Mouse (Mus musculus) urinary bladder, postnatal 4 days (tissue): Measurements from ENCODE around the gene Ifitm3.
A peak's percentile ranks its signal among the peaks of the same experiment; 100 is the strongest.
"Not testable (repeated sequence)": the region's sequence is repeated elsewhere in the genome, so short reads cannot be mapped to it uniquely, and the experiment has no call there.

Source experiments
- DNase-seq, 2 experiments: peaks; one replicate each; pipeline ENCODE4 v3.0.0; 2021 to 2022; ENCODE audit warnings: low spot score in 2 of 2

Ifitm3 gene

DNA sequence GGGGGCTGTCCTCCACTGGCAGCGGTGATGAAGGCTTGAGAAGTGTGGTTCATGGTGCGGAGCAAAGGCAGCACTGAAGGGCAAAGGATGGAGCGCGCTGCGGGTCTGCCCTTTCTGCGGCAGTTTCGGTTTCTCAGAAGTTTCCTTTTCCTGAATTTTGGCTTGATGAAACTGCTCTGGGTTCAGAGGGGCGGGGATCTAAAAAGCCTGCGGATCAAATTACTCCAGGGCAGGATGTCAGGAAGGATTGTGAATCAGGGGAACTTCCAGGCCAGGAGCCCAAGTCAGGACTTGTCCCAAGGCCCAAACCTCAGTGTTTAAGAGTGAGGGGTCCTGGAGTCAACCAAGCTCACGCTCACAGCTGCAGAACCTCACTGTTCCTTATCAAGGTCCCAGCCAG, at the start of gene Ifitm3:
TSS of gene Ifitm3 (minus strand) at position 178 of the 400 bp plus-strand sequence.
- DNase-seq, result peak in 1 of 2 experiments; percentile 29

DNA sequence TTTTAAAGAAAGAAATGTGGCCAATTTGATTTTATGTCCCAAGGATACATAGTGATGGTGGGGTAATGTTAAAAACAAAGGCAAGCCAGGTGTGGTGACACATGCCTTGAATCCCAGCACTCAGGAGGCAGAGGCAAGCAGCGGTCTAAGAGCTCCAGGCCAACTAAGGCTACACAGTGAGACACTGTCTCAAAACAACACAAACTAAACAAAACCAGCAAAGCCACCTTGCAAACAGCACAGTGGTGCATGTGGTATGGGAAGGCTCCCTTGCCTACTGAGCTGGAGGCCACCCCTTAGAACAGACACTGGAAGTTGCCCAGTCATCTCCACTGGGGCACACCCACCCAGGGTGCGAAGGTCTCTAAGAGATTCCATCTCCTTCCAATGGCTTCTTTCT, 49.4 kb upstream of the Ifitm3 start:
- no peak for DNase-seq

DNA sequence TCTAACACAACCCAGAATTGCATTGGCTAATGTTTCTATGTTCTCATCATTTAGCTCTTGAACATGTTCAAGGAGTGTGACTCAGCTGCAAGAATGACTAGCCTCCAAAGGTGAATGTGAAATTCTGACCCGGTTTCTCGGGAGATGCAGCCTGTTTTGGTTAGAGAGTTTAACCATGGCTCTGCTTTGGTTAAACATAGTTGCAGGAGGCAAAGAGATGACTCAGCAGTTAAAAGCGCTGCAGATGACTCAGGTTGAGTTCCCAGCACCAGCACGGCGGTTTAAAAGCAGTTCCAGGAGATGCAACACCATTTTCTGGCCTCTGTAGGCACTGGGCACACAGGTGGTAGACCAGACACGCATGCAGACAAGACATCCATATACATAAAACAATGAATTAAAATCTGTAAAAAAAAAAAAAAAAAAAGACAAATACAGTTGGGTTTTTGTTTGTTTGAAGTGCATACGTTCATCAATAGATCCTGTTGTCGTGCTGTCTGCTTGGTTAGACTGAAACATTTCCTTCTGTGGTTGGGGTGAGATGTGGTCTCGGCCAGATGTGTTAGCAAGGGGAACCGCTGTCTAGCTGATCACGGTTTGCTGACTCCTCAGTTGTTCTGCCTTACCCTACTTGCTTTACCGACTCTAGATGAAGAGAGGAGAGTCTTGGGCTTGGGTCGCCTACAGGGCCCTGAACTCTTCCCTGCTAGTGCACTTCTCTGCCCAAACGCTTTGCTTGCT, 48.2 kb upstream of the Ifitm3 start:
- no peak for DNase-seq

DNA sequence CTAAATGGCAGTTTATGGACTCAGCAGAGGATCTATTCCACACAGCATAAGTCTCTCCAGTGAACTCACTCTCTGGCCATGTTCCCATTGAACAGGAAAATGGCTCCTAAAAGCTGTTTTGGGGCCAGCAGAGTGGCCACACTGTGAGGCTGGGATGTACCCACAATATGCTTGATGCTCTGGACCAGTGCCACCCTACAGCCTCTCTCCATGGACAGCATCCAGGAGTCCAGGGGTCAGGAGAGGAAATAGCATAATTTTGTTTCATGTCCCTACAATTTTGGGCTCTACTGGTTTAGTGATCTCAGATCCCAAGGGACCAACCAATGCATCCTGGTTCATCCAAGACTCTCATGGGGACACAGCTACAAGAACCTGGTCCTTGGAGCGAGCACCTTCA, 47.0 kb upstream of the Ifitm3 start:
- no peak for DNase-seq

DNA sequence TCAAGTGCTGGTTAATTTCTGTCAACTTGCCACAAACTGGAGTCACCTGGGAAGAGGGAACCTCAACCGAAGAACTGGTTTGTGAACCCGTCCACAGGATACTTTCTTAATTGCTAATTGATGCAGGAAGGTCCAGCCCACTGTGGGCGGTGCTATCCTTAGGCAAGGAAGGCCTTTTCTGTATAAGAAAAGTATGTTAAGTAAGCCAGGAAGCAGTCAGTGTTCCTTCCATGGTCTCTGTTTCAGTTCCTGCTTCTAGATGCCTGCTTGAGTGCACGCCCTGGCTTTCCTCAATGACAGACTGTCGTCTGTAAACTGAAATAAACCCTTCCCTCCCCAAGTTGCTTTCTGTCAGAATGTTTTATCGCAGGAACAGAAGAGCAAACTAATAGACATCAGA, 46.4 kb upstream of the Ifitm3 start:
- no peak for DNase-seq

DNA sequence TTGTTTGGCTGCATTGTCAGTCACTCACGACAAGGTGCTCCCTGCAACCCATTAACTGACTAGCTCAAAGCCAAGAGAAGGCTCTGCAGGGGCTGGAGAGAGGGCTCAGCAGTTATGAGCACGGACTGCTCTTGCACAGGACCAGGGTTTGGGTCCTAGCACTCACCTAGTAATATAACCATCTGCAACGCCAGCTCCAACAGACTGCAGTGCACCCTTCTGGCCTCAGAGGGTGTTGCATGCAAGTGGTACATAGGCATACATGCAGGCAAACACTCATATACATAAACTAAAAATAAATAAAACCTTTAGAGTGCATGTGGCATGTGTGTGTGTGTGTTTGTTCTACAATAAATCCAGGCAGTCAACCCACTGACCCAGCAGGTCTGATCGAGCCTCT, 45.2 kb upstream of the Ifitm3 start:
- no peak for DNase-seq

DNA sequence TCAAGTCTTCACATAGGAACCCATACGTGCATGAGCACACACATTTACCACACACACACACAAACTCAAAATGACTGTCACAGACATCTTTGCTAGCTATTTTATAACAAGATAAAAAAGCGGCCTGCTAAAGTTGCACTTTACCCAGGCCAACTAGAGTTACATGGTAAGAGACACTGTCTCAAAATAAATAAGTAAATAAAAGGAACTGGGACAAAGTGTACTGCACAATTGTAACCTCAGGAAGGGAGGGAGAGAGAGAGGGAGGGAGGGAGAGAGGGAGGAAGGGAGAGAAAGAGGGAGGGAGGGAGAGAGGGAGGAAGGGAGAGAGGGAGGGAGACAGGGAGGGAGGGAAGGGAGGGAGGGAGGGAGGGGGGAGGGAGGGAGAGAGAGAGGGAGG, 41.9 kb upstream of the Ifitm3 start:
- no peak for DNase-seq

DNA sequence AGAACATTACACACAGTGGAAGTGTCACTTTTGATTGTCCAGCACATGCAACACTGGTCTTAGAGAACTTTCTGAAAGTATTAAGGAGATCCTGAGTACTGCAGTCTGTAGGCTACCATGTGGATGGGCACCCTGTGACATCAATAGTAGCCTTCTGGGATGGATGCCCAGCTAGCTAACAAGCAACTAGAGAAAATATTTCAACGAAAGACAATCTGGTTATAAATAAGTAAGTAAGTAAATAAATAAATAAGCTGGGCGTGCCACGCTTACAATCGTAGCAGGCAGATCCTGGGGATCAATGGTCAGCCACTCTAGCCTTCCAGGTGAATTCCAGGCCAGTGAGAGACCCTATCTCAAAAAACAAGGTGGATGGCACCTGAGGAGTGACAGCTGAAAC, 41.4 kb upstream of the Ifitm3 start:
- no peak for DNase-seq

DNA sequence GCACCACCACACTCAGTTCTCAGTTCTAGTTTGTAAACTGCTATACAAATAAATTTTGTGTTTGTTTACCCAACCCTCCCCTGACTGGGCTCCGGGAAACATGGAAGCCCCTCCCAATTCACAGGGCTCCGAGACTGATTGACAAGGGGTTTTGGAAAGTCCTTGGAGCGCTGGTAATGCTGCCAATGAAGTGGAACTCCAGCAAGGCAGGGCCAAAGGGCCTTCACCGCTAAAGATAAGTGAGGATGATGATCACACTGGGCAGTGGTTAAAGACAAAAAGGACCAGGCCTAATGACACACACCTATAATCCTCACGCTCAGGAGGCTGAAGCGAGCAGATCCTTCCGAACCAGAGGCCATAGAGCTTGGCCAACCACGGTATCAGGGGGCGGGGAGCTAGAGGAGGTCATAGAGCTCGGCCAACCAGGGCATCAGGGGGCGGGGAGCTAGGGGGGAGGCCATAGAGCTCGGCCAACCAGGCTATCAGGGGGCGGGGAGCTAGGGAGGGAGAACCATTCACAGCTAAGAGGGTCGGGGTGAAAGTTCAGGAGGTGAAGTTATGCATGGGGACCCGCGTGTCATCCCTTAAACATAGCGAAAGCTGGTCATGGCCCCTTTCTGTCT, 40.6 kb upstream of the Ifitm3 start:
- no peak for DNase-seq

DNA sequence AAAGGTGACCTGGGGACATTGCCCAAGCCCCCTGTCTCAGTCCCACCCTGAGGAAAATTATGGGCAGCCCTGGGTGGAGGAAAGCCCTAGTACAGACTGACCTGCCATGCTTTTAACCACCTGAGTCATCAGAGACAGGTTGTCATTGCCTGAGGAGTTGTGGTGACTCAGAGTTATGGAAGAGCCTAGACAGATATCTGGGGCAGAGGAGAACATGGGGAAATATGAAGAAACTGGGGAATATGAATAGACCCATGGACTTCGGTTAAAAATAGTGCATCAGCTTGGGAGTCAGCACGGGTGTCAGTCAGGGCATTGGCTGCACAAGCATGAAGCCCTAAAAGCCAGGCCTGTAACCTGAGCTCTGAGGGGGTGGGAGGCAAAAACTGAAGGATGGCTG, 38.8 kb upstream of the Ifitm3 start:
- no peak for DNase-seq

DNA sequence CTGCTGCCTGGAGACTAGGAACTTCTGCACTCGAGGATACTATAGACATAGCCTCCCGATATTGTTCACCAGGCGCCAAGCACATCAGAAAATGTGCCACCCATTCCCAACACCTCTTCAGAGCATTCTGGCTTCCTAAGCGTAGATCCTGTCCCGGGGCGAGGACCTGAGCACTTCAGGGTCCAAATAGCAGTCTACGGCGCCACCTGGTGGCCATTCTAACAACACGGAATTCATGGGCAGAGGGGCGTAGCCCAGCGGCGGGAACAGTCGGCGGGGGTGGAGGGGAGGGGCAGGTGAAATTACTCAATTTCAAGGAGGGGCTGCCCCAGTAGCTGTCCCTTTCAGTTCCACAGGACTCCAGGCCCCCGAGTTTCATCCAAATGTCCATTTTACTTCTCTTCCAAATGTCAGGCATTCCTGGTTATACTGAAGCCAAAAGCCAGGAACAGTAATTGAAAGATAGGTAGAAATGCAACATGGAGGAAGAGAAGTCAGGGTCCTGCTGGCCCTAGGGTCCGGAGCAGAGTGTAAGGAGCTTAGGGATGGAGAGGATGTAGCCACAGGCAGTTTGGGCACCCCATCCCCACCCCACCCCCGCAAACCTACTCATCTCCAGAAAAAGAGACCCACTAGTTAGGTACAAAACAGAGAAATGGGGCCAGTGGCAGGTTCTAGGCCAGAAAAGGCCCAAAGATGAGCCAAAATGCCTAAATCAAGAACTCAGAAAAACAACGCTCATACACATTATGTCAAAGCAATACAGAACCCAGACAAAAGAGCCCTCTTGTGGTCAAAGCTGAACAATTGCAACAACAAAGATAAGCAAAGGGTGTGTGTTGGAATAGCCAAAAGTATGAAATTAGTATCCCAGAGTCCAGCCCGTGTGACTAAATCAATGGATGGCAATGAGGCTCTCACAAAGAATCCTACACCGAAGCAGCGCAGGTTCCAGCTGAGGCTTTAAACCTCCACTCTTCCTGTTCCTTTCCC, 38.0 kb upstream of the Ifitm3 start:
- peak; percentile 88 to 94 for DNase-seq

DNA sequence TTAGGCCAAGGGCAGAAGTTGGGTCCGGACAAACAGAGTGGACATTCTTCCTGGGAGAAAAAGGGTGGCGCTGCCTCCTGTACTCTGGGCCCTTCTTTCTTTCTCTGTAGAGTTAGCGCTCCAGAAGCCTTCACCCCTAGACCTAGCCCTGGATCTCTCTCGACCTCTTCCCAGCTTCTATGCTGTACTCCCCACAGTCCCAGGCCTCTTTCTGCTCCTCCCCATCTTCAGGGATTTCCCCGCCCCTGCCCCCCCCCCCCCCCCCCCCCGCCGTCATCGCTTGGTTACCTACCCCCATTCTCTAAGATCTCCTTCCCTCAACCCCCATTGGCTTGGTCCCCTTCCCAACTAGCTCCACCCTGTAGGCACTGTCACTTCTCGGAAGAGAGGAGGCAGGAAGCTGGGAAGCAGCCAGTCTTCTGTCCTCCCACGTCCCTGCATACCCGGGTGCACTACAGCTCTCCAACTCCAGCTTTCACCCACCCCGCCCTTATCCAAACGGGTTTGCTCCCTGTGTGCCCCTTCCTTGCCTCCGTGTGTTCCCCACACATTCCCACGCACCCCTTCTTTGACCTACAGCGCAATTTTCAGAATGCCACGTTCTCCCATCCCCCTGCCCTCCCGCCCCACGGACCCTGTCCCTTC, 37.1 kb upstream of the Ifitm3 start:
- peak; percentile 79 to 81 for DNase-seq

DNA sequence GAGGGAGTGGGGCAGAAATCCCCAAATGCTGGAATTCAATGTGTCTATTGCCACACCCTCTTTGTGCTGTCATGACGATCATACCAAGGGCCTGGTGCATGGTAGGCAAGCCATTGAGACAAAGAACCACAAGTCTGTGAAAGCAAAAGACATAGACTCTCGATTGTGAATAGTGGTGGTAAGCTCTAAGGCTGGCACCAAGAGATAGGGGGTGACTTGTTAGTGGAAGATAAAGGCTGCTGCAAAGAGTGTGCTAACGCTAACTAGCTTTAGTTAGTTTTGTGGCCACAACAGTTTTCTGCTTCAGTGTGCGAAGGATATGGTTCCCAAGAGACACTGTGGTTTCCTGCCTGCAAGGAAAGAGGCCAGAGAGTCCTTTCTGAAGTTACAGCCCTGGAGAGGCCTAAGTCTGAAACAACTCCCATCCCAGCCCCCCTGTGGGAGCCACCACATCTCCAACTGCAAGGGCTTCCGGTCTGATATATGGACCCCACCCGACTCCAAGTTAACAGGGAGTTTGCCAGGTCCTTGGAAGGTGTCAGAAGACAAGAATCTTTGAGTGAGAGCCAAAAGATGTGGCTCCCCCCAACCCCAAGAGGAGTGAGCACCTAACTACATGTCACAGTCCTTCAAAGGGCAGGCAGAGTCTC, 36.5 kb upstream of the Ifitm3 start:
- no peak for DNase-seq

DNA sequence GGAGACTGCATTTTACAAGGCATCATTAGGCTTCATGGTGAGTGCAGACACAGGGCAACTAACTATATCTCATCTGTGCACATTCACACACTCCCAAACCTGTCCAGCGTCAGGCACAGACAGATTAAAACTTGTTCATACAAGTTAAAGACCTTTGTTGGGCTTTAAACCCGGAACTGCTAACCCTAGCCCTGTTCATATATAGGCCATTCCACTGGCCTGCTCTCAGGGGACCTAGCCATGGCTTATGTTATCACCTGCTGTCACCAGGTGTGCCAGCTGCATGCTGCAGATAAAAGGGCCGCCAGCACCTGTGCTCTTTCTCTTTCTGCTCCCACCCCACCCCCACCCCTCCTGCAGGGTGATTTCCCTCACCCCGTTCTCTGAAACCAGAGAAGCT, 32.0 kb upstream of the Ifitm3 start:
- DNase-seq, result no peak

DNA sequence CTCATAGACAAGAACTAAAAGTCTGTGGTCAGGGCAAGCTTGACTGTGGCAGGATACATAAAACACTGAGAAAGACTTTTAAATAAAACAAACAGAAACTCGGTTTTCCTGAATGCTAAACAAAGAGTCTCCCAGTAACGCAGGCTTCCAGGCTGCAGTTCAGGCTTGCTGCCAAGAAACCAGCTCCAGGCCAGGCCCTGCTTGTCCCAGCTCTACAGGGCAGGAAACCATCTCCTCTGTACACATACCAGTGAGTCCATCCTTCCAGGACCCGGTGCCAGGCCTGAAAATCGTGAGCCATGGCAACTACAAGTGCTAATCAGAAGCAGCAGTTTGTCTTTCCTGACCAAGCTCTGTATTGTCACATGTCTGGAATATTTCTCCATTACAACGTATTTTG, 31.1 kb upstream of the Ifitm3 start:
- peak; percentile 69 to 78 for DNase-seq

DNA sequence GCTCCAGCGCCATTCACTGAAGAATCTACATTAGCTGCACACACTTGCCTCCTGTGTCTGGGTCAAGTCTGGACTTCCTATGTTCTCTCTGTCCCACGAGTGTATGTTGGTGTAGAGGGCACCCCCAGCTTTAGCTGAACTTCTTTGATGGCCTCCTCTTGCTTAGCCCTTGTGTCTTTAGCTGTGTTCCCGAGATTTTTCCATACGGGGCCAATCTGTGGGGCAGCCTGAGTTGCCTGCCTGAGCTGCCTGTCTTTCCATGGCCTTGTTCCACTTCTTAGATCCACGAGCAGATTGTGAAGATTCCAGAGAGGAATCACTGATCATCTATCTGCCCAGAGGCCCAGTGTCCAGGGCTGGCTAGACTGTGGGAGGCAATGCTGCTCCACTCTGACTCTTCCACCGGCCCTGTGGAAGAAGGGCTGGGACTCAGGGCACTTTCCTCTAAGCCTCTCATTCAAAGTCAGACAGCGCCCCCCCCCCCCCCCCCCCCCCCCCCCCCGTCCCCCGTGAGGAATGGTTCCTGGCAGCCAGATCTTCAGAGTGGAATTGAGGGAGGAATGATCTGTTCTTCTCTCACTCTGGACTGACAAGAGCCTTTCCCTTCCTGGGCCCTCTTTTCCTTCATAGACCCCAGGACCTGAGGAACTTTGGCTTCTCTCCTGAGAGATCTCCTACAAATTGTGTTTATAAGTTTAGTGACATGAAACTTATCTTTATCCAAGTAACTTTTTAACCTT, 30.5 kb upstream of the Ifitm3 start:
- DNase-seq, result no peak

DNA sequence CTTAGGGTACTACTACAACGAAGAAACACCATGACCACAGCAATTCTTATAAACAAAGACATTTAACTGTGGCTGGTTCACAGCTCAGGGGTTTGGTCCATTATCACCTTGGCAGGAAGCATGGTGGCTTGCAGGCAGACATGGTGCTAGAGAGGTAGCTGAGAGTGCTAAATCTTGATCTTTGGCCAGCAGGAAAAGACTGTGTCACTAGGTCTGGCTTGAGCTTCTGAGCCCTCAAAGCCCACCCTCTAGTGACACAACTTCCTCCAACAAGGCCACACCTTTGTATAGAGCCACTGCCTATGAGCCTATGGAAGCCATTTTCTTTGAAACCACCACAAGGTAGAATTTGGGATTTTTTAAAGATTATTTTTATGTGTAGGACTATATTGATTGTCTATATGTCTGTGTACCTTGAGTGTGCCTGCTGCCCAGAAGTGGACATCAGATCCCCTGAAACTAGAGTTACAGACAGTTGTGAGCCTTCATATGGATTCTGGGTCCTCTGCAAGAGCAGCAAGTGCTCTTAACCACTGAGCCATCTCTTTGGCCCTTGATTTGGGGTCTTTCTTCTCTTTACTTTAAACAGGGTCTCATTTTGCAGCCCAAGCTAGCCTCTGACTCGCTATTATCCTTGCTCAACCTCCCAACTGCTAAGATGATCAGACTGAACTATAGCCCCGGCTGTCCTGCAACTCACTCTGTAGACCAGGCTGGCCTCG, 29.0 kb upstream of the Ifitm3 start:
- no peak for DNase-seq

DNA sequence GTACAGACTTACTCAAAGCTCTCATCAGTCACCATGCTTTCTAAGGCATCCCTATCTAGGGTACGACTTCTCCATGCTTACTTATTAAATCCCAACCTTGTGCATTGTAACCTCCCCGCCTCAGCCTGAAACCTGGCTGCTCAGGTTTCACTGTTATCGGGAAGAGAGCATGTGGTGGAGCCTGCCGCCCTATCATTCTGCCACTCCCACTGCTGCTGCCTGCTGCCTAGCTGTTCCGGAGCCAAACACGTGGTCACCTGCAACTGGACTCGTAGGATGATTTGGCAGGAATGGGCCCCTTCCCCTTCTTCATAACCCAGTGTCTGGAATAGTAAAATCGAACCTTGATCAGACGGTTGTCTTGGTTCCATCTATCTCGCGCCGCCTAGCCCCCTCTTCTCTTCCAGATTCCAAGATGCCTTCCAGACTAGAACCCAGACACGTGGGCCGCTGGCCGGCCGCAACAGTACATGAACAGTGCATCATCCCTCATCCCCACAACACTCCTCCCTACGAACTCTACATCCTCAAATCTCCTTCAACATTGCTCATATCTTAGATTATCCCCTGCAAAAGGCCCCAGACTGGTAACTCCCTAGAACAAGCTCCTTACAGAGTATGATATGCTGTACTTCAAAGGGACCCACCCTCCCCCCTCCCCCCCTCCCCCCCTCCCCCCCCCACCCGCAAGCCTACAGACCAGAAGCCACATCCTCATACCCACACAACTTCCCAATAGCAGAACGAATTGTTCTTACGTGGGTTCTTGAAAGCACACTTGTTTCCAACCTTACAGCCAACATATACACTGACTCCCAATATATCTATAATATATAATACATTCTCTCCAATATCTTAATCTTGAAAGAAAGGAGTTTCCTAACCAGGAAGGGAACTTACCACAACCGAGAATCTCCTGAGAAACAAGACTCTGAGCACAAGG, 27.8 kb upstream of the Ifitm3 start:
- DNase-seq, result no peak

DNA sequence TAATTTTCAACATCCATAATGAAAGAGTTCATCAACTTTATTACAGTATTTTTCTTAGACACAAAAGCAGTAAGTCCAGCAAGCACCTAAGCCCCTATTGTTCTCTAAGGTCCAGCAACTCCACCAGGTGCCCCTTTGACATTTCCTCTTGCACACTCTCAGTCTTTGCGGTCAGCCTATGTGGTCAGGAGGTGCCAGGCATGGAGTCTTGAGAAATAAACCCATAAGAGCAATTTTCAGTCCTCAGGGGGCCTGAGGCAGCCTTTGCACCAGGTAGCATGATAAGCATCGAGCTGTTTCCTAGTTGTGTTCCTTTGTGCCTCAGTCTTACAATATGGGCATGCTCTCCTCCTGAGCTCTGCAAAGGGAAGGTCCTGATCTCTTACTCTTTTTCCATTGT, 26.1 kb upstream of the Ifitm3 start:
- DNase-seq, result not testable (repeated sequence)
